Mouse (Mus musculus): ENCODE measurements around the gene Sla2.

- no peak for TF ChIP-seq CTCF (IDR thresholded peaks at IDR 0.05; ENCODE audit: low read depth)
- no peak for TF ChIP-seq EP300 (IDR thresholded peaks at IDR 0.05; ENCODE audit: low read depth)
Measured at GRCm38 (mm10) chr2:156870519-156870918, 16.5 kb downstream of the Sla2 start.

All from liver, postnatal 0 days (tissue).